Mouse (Mus musculus) mesoderm, embryonic 11.5 days (tissue): ENCODE data around the gene H1foo.

ENCODE experiments used
- DNase-seq: peaks from one replicate; pipeline ENCODE4 v3.0.0-alpha.2; 2012; ENCODE audit warnings: low read depth, low spot score

Gene H1foo

GRCm38 (mm10) chr6:115961743-115962142, 17.0 kb downstream of the H1foo start:
- DNase-seq = no peak

- DNase-seq = peak; percentile 63
Observed at GRCm38 (mm10) chr6:115962439-115963085, 17.8 kb downstream of the H1foo start.

DNA sequence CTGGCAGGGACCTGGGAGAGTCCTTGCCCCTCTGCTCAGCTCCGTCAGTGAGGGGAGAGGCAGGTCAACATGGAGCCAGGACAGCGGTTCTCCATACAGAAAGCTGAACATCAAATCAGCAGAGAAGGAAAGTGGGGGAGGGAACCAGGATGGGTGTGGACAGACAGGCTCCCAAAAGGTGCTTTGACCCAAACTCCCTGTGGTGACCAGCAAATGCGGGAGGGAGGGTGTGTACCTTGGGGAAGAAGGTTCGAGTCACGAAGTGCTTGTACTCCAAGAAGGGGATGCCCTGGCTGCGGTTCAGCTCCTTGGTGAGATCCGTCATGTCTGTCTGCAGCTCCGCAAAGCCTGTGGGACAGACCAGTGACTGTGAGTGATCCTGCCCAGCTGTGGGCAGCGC, 18.9 kb downstream of the H1foo start:
- DNase-seq = no peak

- no peak for DNase-seq
Observed at GRCm38 (mm10) chr6:115966227-115966966, 21.7 kb downstream of the H1foo start.

DNA sequence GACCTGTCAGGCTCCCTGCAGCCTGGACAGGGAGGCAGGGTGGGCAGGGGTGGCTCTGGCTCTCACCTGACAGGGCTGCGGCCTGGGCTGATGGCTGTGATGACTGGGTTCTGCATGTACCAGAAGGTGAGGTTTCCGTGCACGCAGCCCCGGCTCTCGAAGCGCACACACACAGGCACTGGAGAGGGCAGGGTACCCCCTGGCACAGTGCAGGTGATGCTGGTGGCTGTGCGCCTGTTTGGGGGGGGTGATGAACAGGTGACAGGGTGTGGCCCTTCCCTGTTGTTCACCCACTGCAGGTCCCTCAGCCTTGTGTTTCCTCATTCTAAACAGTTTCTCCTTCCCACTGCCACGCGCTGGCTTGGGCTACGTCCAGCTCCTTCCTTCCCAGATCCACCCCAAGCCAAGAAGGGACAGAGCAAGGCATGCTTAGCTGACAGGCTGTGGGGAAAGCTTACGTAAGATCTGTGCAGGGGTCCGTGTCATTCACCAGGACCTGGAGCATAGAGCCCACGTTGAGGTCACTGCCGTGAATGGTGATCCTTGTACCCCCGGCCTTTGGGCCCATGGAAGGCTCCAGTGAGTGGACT, 22.6 kb downstream of the H1foo start:
- DNase-seq = no peak

- DNase-seq = no peak
Observed at GRCm38 (mm10) chr6:115968086-115968485, 23.3 kb downstream of the H1foo start.

GRCm38 (mm10) chr6:115968700-115969099, 24.0 kb downstream of the H1foo start:
- DNase-seq = no peak

DNA sequence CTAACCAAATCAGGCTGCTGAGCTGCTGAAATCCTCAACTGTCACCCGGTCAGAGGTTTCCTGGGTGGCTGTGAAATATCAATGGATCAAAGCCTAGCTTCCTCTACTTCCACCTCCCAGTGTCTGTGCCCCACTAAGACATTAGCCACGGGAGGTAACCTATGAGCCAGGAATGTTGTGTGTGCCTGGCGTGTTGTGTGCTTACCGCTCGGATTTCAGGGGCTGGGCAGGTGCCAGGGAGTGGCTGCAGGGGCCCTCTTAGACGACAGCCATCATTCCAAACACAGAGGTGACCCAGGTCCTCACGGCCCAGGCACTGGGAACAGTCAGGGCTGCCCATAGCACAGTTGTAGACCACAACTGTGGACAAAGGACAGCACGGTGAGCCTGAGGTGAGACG, 24.4 kb downstream of the H1foo start:
- no peak for DNase-seq

GRCm38 (mm10) chr6:115969952-115970351, 25.2 kb downstream of the H1foo start:
- DNase-seq = no peak

DNA sequence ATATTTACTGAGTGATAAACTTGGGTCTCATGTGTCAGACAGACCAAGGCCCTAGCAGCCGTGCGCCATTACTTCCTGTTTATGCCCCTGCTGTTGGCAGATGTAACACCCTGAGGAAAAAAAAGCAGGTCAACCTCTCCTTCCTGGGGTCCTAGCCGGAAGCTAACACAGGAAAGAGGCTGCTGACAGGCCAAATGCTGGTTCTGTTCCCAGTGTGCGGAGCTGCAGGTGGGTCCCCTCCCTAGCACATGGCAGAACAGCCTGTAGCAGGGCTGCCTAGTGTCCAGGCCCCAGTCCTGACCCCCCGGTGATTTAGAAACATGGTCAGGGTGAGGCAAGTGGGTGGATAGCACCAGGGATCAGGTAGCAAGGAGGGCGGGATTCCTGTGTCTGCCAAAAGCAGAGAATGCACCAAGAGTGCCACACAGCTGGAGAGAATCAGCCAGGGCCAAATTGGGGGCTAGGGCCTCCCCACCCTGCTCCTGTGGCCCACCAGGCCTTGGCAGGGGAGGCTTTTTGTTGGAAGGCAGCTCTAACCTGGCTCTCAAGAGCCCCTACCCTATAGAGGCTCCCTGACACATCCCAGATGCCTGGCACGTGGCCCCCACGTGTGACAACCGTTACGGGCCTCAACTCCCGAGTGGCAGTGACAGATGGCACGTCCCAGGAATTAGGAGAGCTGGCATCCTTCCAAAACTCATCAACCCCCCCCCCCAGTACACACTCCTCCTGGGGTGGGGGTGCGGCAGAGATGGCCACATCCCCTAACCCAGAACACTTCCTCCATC, 26.7 kb downstream of the H1foo start:
- no peak for DNase-seq

DNA sequence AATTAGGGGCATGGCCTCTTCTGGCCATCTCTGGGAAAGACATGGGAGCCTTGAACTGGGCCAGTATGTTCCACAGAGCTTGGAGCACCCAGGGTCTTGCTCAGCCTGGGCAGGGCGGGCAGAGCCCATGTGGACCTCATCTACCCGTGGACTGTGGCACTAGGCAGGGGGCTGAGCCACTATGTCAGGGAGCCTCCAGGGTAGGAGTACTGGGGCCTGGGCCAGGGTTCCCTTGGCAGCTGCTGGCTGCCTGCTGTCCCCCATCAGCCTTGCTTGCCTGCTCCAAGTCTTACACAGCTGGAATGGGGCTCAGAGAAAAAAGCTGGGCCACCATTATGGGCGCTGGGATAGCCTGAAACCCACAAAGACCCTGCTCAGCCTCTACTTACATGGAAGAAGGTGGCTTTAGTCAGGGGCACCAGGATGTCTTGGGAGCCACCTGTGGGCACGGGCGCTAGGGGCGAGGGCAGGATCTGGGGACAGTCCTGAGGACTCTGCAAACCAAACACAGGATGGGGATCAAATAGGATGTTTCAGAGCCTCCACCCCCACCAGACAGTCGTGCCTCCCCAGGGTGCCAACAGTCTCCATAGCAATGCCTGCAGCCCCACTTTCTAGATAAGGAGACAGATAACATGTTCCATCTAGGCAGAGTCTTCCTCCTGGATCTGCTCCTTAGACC, 27.5 kb downstream of the H1foo start:
- no peak for DNase-seq

DNA sequence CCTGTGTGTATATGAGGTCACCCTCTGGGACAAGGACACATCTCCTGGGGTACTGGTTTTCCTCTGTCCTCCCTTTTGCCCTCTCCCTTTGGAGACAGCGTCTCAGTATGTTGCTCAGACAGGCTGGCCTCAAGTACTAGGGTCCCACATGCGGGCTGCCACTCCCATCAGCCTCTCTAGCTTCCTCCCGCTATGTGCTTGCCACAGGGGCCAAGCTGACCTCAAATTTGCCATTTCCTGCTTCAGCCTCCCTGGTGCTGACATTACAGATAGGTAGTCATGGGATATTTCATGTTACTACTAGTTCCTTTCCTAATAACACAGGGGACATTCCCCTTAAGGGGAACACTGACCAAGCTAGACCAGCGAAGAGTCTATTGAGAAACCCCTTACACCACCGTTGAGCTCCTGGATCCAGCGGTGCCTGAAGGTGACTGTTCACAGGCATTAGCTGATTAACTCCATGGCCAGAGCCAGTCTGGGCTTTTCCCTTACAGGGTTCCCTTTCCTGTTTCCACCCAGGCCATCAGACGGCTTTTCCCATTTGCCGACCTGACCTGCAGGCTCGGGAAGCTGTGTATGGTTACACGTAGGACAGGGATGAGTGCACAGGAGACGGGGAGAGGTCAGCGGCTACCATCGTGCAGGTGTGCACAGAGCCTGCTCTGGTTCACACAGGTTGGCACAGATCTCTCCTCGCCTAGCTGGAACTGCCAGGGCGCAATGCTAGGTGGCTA, 28.6 kb downstream of the H1foo start:
- no peak for DNase-seq

DNA sequence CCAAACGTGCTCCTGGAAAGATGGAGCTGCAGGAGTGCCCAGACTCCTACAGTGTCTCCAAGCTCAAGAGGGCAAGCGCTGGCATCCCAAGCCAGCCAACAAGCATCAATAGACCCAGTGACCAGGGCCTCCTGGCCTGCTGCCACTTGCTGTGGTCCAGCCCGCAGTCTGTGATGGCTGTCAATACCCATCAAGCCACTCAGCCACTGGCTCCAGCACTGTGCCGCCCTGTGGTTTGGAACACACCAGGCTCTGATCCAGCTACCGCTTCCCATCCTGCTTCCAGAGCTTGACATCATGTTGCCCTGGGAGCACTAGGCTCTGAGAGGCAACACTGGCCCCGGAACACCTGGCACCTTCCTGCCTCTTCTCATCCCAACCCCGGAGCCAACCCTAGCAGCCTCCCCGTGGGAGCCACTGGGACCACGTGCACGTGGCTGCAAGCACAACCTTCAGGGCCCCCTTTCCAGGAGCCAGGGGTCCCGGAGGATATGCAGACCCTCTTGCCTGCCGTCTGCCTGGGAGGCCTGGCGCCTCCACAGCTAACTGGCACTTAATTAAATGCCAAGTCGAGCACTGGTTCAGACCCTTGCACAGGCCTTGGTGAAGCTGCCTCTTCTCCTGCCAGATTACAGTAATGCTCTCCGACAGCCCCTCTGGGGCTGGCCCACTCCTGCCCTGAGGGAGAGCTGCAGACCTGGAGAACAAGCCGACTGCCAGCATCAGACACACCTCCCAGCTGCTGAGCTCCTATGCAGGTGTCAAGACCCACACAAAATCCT, 29.3 kb downstream of the H1foo start:
- DNase-seq = no peak

DNA sequence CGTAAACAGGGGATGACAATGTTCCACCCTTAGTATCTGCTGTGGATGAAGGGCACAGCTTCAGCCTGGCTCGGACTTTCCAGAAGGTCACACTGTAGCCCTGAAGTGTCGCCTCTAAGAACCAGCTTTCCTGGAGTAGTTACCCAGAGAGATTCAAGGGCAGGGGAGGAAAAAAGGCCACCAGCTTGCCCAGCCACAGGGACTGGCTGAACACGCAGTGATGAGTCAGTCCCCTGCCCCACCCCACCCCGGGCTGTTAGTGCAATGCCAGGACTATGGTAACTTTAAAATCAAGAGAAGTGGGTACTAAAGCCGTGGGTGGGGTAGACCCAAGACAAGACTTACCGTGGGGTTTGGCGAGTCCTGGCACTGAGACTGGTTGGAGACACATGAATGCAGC, 30.9 kb downstream of the H1foo start:
- DNase-seq = no peak

DNA sequence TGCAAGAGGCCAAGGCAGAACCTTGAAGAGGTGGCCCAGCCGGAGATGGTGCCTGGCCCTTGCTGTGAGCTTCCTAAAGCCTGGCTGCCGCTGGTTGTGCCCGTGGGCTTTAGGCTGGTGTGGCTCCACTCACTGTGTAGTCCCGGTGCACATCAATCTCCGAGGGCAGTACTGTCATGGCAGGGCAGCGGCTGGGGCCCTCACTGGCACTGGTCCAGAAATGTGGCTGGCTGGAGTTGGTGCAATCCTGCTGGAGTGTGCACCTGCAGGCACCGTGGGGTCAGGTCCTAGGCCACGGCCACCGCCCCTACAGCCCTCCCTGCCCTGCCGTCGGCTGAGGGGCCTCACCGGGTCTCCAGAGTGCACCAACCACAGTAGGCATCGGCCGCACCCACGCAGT, 33.1 kb downstream of the H1foo start:
- no peak for DNase-seq

DNA sequence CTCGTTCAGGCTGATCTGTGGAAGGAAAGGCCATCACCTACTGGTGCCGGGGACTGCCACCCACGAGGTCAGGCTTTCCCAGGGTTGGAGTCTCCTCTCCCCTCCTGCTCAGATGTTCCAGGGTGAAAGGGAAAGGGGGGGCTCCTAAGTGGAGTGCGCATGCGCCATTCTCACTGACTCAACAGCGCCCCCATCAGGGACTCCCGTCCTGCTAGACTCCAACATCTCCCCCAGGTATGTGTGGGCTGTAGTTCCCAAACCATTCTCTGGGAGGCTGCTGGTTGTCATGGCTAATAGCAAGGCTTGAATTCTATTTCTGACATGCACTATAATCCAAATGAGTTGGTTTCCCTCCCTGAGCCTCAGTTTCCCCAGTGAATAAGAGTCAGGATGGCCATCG, 33.9 kb downstream of the H1foo start:
- DNase-seq = no peak

GRCm38 (mm10) chr6:115982889-115983288, 38.2 kb downstream of the H1foo start:
- no peak for DNase-seq

DNA sequence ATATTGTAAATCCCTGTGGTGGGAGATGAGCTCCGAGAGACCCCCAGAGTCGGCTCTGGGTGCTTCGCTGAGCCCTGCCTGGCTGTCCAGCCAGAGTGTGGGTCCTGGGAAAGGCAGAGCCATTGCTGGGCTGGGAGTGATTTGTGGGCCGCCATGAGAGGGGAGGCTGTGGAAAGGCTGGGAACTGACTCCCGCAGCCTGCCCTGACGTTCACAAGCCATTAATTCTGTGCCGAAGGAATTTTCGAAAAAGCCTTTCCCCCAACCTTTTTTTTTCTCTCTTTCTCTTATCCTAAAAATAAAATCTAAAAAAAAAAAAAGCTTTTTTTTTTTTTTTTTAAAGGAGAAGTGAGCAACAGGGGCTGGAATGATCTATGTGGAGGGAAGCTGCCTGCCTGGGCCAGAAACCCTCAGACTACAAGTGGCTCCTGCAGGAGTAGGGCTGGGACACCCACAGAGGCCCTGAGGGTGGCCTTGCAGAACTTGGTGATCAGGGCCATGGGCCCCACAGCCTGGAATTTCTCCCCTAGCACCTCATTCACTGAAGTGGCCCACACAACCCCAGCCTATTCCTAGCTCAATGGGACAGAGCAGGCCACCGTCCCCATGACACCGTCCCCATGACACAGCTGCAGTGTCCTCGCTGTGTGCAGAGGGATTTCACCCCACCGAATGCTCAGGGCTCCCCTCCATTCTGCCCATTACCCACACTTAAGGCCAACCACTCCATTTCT, 38.7 kb downstream of the H1foo start:
- peak; percentile 34 for DNase-seq

GRCm38 (mm10) chr6:115984580-115984979, 39.8 kb downstream of the H1foo start:
- DNase-seq = no peak
